ENCODE assay signal across 8 mouse cellular contexts in the genomic region with DNA sequence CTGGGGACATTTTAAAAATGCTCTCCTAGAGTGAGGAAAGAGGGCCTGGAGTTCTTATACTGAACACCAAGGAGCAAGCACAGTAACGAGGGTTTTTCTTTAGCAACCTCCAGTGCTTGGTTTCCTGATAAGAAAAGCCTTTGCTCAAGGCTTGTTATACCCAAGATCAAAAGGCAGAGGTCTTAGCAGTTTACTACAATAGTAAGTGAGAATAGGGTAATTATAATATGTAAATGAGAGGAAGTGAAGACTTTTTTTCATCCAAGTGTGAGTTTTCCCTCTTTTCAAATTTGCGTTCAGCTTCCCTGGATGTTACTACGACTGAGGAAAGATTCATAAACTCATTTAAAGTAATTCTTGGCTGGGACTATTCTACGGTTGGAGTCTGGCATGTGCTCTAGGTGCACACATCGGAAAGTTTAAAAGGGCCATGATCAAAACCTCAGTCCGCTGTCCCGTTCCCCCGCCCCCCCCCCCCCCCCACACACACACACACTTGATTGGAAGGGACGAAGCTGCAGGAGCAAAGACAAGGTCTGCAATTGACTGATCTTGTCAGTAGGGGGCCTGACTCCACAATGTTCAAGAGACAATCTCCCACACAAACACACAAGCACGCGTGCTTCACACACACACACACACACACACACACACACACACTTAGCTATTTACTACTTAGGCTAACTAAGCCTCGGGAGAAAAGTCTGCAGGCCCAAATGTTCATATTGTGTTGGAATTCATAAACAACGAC. TPM values are rescaled to one million over a fixed set of nuclear protein-coding genes. Genes with fewer than 3 reads are reported as not detected.
DNase-seq lines count a peak whose midpoint lies in the region; ATAC-seq lines count a peak whose summit lies in the region.

No protein-coding gene starts in this region.

- peak overlapping the region; percentile 78 for H3K4me3 ChIP-seq in hindbrain, embryonic 12.5 days

- H3K27ac ChIP-seq in hindbrain, embryonic 12.5 days: peak overlapping the region; percentile 66

- H3K9ac ChIP-seq in hindbrain, embryonic 12.5 days: peak overlapping the region; percentile 66

- DNase-seq in spleen, postnatal 36 days (ENCODE audit: low spot score in 2 of 2): peak; percentile 33 to 53
- no peak for DNase-seq in spleen, adult 12 weeks (ENCODE audit: low spot score)
- DNase-seq in cerebellum, adult 9-10 months: peak; percentile 88
- peak; percentile 83 for DNase-seq in layer of hippocampus, adult 9-11 months
- peak; percentile 89 for DNase-seq in lung, postnatal 10 days
- peak; percentile 91 for DNase-seq in retina, postnatal 1 day

- H3K4me2 ChIP-seq in hindbrain, embryonic 12.5 days (replicated peaks): peak overlapping the region; percentile 97

- H3K36me3 ChIP-seq in hindbrain, embryonic 12.5 days: no peaks in the 10 kb centered on the region

- no peaks in the 10 kb centered on the region for H3K9me3 ChIP-seq in hindbrain, embryonic 12.5 days (replicated peaks)

- H3K4me1 ChIP-seq in hindbrain, embryonic 12.5 days: peaks cover 25% of the 10 kb centered on the region

- peaks cover 32% of the 10 kb centered on the region for H3K27me3 ChIP-seq in hindbrain, embryonic 12.5 days

- peak; percentile 22 for ATAC-seq in frontal cortex, adult (ENCODE audit: low TSS enrichment)
- ATAC-seq in hindbrain, embryonic 12.5 days (ENCODE audit: low FRiP score): no peak

- 5% methylated on average over 13 of the region's 13 CpGs for WGBS in hindbrain, embryonic 12.5 days

RNA-seq across cellular contexts. Expression of a gene that starts 6.4 kb away (rescaled TPM):
- 21.3 and 28.1 TPM in 2 replicates for polyA plus RNA-seq in hindbrain, embryonic 12.5 days (2016; fragmentation: Nextera tagmentation; extraction: Ambion mirVana)
